Mouse (Mus musculus) stomach, embryonic 15.5 days (tissue): ENCODE measurements around the gene Mgat5b. TPM values are rescaled to one million over a fixed set of nuclear protein-coding genes. Genes with fewer than 3 reads are reported as not detected.
"Not testable (repeated sequence)": the region's sequence is repeated elsewhere in the genome, so short reads cannot be mapped to it uniquely, and the experiment has no call there.

Experiments
- ATAC-seq: fragments of 200-750 bp; cut with Nextera tagmentation; 2 replicates; pipeline ENCODE4 v1.8.0; 2017; ENCODE audit warnings: low read depth, moderate number of reproducible peaks, moderate TSS enrichment; ENCODE audit not compliant: insufficient read depth, low FRiP score
- H3K27ac ChIP-seq: fragments of 300-500 bp; sonication (generic); 2 replicates; pipeline ENCODE4 v1.5.1; 2015; ENCODE audit warnings: mild to moderate bottlenecking, inconsistent platforms
- H3K27me3 ChIP-seq: fragments of 300-500 bp; sonication (generic); replicated peaks from 2 replicates; pipeline ENCODE4 v1.6.1; 2015; ENCODE audit warnings: inconsistent platforms
- H3K36me3 ChIP-seq: fragments of 300-500 bp; sonication (generic); 2 replicates; pipeline ENCODE4 v1.6.1; 2015; ENCODE audit warnings: inconsistent platforms
- H3K4me1 ChIP-seq: fragments of 300-500 bp; sonication (generic); 2 replicates; pipeline ENCODE4 v1.6.1; 2015; ENCODE audit warnings: inconsistent platforms
- H3K4me2 ChIP-seq: fragments of 300-500 bp; sonication (generic); 2 replicates; pipeline ENCODE4 v1.6.1; 2015; ENCODE audit warnings: mild to moderate bottlenecking, inconsistent platforms
- H3K4me3 ChIP-seq: fragments of 300-500 bp; sonication (generic); replicated peaks from 2 replicates; pipeline ENCODE4 v1.5.1; 2015; ENCODE audit warnings: inconsistent platforms
- H3K9ac ChIP-seq: fragments of 300-500 bp; sonication (generic); 2 replicates; pipeline ENCODE4 v1.6.1; 2015; ENCODE audit warnings: inconsistent platforms
- H3K9me3 ChIP-seq: fragments of 300-500 bp; sonication (generic); 2 replicates; pipeline ENCODE4 v1.6.1; 2016; ENCODE audit warnings: inconsistent platforms
- WGBS: fragments of 180-500 bp; shearing (Covaris S2); methylation state at CpG from one replicate; pipeline ENCODE4 v1.1.7; 2015; 5-methylcytosine and 5-hydroxymethylcytosine counted together
- polyA plus RNA-seq: library from polyadenylated mRNA; unstranded; fragments of >200 nt; fragmentation: Nextera tagmentation; extraction: Ambion mirVana; gene quantifications from 2 replicates; pipeline ENCODE4 v1.2.1, GENCODE M21; 2015

Mgat5b gene
- polyA plus RNA-seq, 1 experiment from 2014 or later = 1.2 TPM

GRCm38 (mm10) chr11:116887136-116887535 is 31.5 kb upstream of the Mgat5b start:
- ATAC-seq = no peak
- H3K27ac ChIP-seq = no peak overlapping the region

DNA sequence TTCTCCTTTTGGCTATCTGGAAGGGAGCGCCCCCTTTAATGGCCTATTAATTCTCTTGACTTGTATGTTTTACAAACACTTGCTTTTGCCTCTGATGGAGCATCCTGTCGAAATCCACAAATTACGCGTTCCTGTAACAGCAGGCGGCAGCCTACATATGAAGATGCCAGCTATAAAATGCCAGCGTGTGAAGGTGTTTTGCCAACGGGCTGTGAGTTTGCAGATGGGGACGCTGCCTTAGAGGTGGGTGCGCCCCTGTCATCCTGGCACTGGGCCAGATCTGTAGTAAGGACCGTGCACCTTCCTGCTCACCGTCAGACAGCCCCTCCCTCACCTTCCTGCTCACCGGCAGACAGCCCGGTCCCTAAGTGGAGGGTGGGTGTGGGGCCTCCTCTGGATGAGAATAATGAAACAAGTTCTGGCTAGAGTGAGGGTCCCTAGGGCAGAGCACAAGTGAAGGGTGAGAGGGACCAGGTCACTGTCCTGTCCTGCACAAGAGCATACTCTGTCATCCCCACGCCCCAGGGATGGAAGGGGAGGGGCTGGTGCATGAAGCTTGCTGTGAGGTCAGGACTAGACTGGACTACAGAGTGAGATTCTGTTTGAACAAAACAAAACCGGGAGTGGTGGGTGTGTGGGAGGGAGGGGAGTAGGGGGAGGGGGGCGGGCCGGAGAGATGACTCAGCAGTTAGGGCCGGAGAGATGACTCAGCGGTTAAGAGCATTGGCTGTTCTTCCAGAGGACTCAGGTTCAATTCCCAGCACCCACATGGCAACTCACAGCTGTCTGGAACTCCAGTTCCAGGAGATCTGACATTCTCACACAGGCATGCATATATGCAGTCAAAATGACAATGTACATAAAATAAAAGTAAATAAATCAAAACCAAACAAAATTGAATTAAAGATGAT is 24.9 kb upstream of the Mgat5b start:
- ATAC-seq = no peak
- 43% methylated on average over 19 of the region's 19 CpGs for WGBS

More at GRCm38 (mm10) chr11:116887136-116887535, 31.5 kb upstream of the Mgat5b start:
- 59% methylated on average over 5 of the region's 5 CpGs for WGBS
- no peak overlapping the region for H3K9ac ChIP-seq
- 0 out of 2 replicates have a peak, but pooled peaks cover 8% of the 10 kb centered on the region for H3K4me1 ChIP-seq
- H3K4me2 ChIP-seq = no peak overlapping the region
- no peaks in the 10 kb centered on the region for H3K36me3 ChIP-seq
- no peak overlapping the region for H3K4me3 ChIP-seq
- no peaks in the 10 kb centered on the region for H3K9me3 ChIP-seq
- H3K27me3 ChIP-seq = no peaks in the 10 kb centered on the region

DNA sequence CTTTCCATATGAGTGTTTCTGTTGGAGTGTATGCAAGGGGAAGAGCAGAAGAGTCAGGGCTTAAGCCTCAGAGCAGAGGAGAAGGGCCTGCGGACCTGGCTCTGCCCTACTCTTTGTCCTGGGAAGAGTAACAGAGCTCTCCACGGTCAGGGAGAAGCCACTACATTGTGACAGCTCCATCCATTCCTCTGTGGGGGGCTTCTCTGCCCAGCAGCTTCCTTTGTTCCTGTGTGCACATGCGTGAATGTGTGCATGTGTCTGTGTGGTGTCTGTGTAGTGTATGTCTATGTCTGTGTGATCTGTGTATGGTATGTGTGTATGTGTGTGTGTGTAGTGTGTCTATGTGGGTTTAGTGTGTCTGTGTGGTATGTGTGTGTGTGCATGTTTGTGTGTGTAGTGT is 23.3 kb upstream of the Mgat5b start:
- WGBS = 71% methylated on average over 3 of the region's 3 CpGs
- H3K4me1 ChIP-seq = no peaks in the 10 kb centered on the region

More for the DNA sequence above, 24.9 kb upstream of the Mgat5b start:
- H3K9me3 ChIP-seq = no peaks in the 10 kb centered on the region
- no peak overlapping the region for H3K4me2 ChIP-seq
- no peaks in the 10 kb centered on the region for H3K4me1 ChIP-seq
- no peak overlapping the region for H3K4me3 ChIP-seq
- no peaks in the 10 kb centered on the region for H3K36me3 ChIP-seq
- no peaks in the 10 kb centered on the region for H3K27me3 ChIP-seq
- no peak overlapping the region for H3K9ac ChIP-seq
- H3K27ac ChIP-seq = no peak overlapping the region

GRCm38 (mm10) chr11:116899247-116899646 is 19.4 kb upstream of the Mgat5b start:
- Histone ChIP-seq H3K27ac (no peak overlapping the region), H3K27me3 (0 out of 2 replicates have a peak, but pooled peaks cover 4% of the 10 kb centered on the region), H3K36me3 (no peaks in the 10 kb centered on the region), H3K4me2 (no peak overlapping the region), H3K9ac (no peak overlapping the region), H3K4me3 (no peak overlapping the region), H3K9me3 (no peaks in the 10 kb centered on the region), H3K4me1 (no peaks in the 10 kb centered on the region)
- WGBS = 91% methylated on average over 12 of the region's 12 CpGs
- no peak for ATAC-seq

More for the DNA sequence above, 23.3 kb upstream of the Mgat5b start:
- no peaks in the 10 kb centered on the region for H3K36me3 ChIP-seq
- H3K27ac ChIP-seq = no peak overlapping the region
- ATAC-seq = no peak
- no peaks in the 10 kb centered on the region for H3K9me3 ChIP-seq
- H3K4me2 ChIP-seq = no peak overlapping the region
- H3K27me3 ChIP-seq = no peaks in the 10 kb centered on the region
- no peak overlapping the region for H3K9ac ChIP-seq
- H3K4me3 ChIP-seq = no peak overlapping the region

- not testable (repeated sequence) for H3K36me3 ChIP-seq, H3K27ac ChIP-seq, ATAC-seq, H3K4me3 ChIP-seq, H3K9ac ChIP-seq, H3K4me1 ChIP-seq, H3K4me2 ChIP-seq, H3K9me3 ChIP-seq
- H3K27me3 ChIP-seq = peaks cover 14% of the 10 kb centered on the region; the same call in 1 of the 2 replicates
- WGBS = 86% methylated on average over 10 of the region's 10 CpGs
These were observed 16.1 kb upstream of the Mgat5b start for GRCm38 (mm10) chr11:116902588-116902987.

- H3K9ac ChIP-seq = no peak overlapping the region
- H3K27me3 ChIP-seq = peaks cover 14% of the 10 kb centered on the region; the same call in 1 of the 2 replicates
- no peaks in the 10 kb centered on the region for H3K9me3 ChIP-seq
- no peak overlapping the region for H3K27ac ChIP-seq
- H3K4me3 ChIP-seq = peak overlapping the region; percentile 18
- no peaks in the 10 kb centered on the region for H3K4me1 ChIP-seq
- H3K4me2 ChIP-seq = peak overlapping the region; percentile 53
- ATAC-seq = no peak
- 3% methylated on average over 23 of the region's 23 CpGs for WGBS
- no peaks in the 10 kb centered on the region for H3K36me3 ChIP-seq
These were observed 12.8 kb upstream of the Mgat5b start for GRCm38 (mm10) chr11:116905741-116906456.

DNA sequence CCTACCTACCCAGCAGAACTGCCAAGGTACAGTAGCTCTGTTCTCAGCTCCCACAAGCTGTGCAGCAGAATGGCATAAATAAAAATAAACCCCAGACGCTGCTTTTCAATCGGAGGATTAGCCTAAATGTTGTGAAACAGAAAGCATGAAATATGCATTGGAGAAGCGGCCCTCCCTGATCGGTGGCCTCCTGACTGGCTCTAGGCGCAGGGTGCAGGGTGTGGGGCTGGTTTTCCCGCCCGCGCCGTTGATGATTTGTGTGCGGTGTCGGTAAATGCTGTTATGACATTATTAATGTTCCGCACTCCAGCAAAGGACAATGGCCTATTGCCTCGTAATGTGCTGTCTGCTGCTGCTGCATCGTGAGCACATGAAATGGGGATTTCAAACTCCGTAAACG is 5.1 kb upstream of the Mgat5b start:
- 29% methylated on average over 16 of the region's 16 CpGs for WGBS
- no peak overlapping the region for H3K4me2 ChIP-seq

GRCm38 (mm10) chr11:116914267-116914885 is 4.3 kb upstream of the Mgat5b start:
- H3K27me3 ChIP-seq = peaks cover 37% of the 10 kb centered on the region
- H3K9ac ChIP-seq = no peak overlapping the region
- H3K27ac ChIP-seq = no peak overlapping the region
- no peak overlapping the region for H3K4me2 ChIP-seq
- no peaks in the 10 kb centered on the region for H3K36me3 ChIP-seq
- ATAC-seq = no peak
- WGBS = 73% methylated on average over 5 of the region's 5 CpGs
- no peaks in the 10 kb centered on the region for H3K9me3 ChIP-seq
- H3K4me1 ChIP-seq = peaks cover 8% of the 10 kb centered on the region
- no peak overlapping the region for H3K4me3 ChIP-seq

More for the DNA sequence above, 5.1 kb upstream of the Mgat5b start:
- Histone ChIP-seq H3K27ac (no peak overlapping the region), H3K4me1 (peaks cover 3% of the 10 kb centered on the region), H3K9ac (no peak overlapping the region), H3K36me3 (no peaks in the 10 kb centered on the region), H3K9me3 (no peaks in the 10 kb centered on the region), H3K27me3 (peaks cover 29% of the 10 kb centered on the region), H3K4me3 (no peak overlapping the region)
- ATAC-seq = no peak

DNA sequence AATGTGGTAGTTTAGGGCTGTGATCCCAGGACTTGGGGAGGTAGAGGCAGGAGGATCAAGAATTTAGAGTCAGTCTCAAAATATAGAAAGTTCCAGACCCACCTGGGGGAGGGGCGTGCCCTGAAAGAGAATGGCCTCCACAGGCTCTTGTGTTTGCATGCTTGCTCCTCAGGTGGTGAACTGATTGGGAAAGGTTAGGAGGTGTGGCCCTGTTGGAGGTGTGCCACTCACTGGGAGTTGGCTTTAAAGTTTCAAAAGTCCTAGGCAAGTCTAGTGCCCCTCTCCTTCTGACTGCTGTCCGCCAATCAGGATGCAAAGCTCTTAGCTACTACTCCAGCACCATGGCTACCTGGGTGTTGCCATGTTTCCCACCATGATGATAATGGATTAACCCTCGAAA is 3.4 kb upstream of the Mgat5b start:
- no peaks in the 10 kb centered on the region for H3K9me3 ChIP-seq
- H3K4me2 ChIP-seq = no peak overlapping the region
- ATAC-seq = no peak
- 84% methylated on average over 3 of the region's 3 CpGs for WGBS
- H3K27me3 ChIP-seq = peaks cover 45% of the 10 kb centered on the region
- peaks cover 10% of the 10 kb centered on the region for H3K4me1 ChIP-seq
- no peak overlapping the region for H3K27ac ChIP-seq
- no peak overlapping the region for H3K4me3 ChIP-seq
- no peaks in the 10 kb centered on the region for H3K36me3 ChIP-seq
- no peak overlapping the region for H3K9ac ChIP-seq

DNA sequence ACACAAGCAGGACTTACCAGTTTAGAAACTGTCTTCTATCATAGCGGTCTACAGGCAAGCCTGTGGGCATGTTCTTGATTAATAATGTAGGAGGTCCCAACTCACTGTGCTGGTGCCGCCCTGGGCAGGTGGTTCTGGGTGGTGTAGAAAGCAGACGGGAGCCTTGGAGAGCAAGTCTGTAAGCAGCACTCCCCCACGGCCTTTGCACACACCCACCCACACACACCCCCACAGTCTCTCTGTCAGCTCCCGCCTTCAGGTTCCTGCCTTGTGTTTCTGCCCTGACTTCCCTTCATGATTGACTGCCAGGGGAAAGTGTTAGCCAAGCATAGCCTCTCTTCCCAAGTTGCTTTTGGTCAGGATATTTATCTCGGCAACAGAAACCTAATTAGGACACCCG is 1.3 kb upstream of the Mgat5b start:
- H3K36me3 ChIP-seq = no peaks in the 10 kb centered on the region
- H3K27ac ChIP-seq = no peak overlapping the region
- H3K9me3 ChIP-seq = no peaks in the 10 kb centered on the region
- 37% methylated on average over 7 of the region's 7 CpGs for WGBS
- ATAC-seq = no peak
- H3K4me1 ChIP-seq = peaks cover 10% of the 10 kb centered on the region
- H3K27me3 ChIP-seq = peaks cover 57% of the 10 kb centered on the region
- H3K9ac ChIP-seq = no peak overlapping the region
- no peak overlapping the region for H3K4me2 ChIP-seq
- H3K4me3 ChIP-seq = no peak overlapping the region

DNA sequence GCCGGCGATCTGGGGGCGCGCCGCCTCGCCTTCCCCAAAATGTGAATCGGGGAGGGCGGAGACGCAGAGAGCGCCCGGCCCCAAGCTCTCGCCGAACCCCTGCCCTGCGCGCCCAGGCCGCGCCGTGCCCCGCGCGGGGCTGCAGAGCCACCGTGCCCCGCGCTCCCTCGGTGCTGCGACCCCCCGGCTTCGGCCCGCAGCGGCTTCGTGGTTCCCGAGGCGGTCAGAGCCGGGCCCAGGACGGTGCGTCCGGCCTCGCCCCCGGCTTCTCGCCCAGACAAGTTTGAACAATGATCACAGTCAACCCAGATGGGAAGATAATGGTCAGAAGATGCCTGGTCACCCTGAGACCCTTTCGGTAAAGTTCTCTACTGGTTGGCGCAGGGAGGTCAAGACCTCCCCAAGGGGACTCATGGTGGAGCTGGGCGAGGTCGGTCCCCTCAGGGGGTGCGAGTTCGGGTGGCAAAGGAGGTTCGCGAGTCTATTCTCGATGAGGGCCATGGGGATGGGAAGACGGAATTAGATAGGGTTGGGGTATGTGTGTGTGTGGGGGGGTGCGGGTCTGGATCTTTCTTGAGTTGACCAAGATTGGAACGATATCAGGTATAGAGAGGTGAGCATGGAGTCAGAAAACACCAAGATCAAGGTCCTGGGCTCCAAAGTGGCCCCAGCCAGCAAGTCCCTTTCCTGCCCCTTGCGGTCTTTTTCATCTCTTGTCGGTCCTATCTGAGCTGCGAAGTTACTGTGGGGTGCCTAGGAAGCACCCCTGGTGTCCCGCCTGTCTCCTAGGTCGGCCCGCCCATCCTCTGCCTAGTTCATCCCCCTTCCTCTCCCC is 740 bp downstream of the Mgat5b start:
- Histone ChIP-seq H3K4me2 (peak overlapping the region; percentile 94), H3K4me3 (peak overlapping the region; percentile 54), H3K27me3 (peaks cover 57% of the 10 kb centered on the region), H3K4me1 (peaks cover 10% of the 10 kb centered on the region), H3K9ac (peak overlapping the region; percentile 49; the same call in 1 of the 2 replicates), H3K27ac (no peak overlapping the region), H3K9me3 (no peaks in the 10 kb centered on the region), H3K36me3 (no peaks in the 10 kb centered on the region)
- no peak for ATAC-seq
- WGBS = 1% methylated on average over 57 of the region's 58 CpGs
